ENCODE assay signal across 8 mouse cellular contexts in the genomic region with DNA sequence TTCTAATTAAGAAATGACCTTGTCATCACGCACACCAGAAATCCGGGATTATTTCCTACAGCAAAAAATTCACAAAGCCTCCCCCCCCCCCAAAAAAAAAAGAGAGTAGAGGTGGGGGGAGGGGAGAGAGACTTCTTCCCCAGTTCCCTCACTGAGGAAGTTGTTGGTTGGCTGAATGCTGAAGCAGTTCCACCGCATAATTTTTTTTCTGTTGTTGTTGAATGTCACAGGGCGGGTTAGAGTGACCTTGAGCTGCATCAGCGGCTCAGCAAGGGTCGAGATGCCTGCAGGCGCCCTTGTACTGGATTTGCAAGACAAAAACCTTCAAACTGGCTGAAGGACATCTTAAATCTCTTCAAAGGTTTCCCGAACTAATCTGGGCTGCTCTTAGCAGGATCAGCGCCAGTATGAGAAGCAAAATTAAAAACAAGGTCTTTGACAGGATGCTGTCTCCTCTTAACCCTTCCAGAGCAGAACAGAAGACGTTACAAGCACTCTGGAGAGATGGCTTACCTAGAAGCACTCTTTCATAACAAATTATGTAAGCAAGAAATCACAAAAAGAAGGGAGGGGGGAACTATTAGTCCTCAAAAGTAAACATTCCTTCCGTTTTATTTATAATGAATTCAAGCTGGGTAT. TPM values are rescaled to one million over a fixed set of nuclear protein-coding genes. Genes with fewer than 3 reads are reported as not detected.
DNase-seq lines count a peak whose midpoint lies in the region; ATAC-seq and TF ChIP-seq lines count a peak whose summit lies in the region.

No protein-coding gene starts in this region.

- H3K4me3 ChIP-seq in cerebellum, adult 2 months (replicated peaks; ENCODE audit: insufficient read depth, low read depth, low read length) = no peak overlapping the region
- H3K4me3 ChIP-seq in forebrain, embryonic 16.5 days (replicated peaks; ENCODE audit: low read length) = peak overlapping the region; percentile 14
- H3K4me3 ChIP-seq in kidney, adult 2 months (ENCODE audit: insufficient read depth, low read depth, low read length) = no peak overlapping the region

- 23% methylated on average over 11 of the region's 11 CpGs for WGBS in cerebellum, adult 2 months
- 3% methylated on average over 11 of the region's 11 CpGs for WGBS in forebrain, embryonic 16.5 days
- WGBS in kidney, adult 2 months = 12% methylated on average over 11 of the region's 11 CpGs

- peak overlapping the region; percentile 34; the same call in 1 of the 2 replicates for H3K9ac ChIP-seq in forebrain, embryonic 16.5 days (replicated peaks; ENCODE audit: low read depth, low read length)

- no peak for ATAC-seq in forebrain, embryonic 16.5 days

- no peaks in the 10 kb centered on the region for H3K27me3 ChIP-seq in cerebellum, adult 2 months (ENCODE audit: control insufficient read depth, insufficient read depth, low read length)
- no peaks in the 10 kb centered on the region for H3K27me3 ChIP-seq in forebrain, embryonic 16.5 days (replicated peaks; ENCODE audit: control insufficient read depth, insufficient read depth, low read length)
- H3K27me3 ChIP-seq in kidney, adult 2 months (replicated peaks; ENCODE audit: control insufficient read depth, insufficient read depth, low read length) = no peaks in the 10 kb centered on the region

- no peaks in the 10 kb centered on the region for H3K9me3 ChIP-seq in forebrain, embryonic 16.5 days (ENCODE audit: control insufficient read depth, low read length)

- H3K4me1 ChIP-seq in cerebellum, adult 2 months (ENCODE audit: control insufficient read depth, insufficient read depth, low read length) = peaks cover 26% of the 10 kb centered on the region
- H3K4me1 ChIP-seq in forebrain, embryonic 16.5 days (replicated peaks; ENCODE audit: control insufficient read depth, insufficient read depth, low read length) = peaks cover 39% of the 10 kb centered on the region
- peaks cover 35% of the 10 kb centered on the region for H3K4me1 ChIP-seq in kidney, adult 2 months (ENCODE audit: control insufficient read depth, insufficient read depth, low read length)

- no peak for TF ChIP-seq POLR2A in cerebellum, adult 2 months (IDR thresholded peaks at IDR 0.05; ENCODE audit: borderline replicate concordance, insufficient read depth, low read length)
- TF ChIP-seq POLR2A in kidney, adult 2 months (IDR thresholded peaks at IDR 0.05; ENCODE audit: low read depth, low read length) = no peak

- TF ChIP-seq CTCF in cerebellum, adult 2 months (IDR thresholded peaks at IDR 0.05; ENCODE audit: borderline replicate concordance, insufficient read depth, low read depth, low read length) = no peak
- no peak for TF ChIP-seq CTCF in kidney, adult 2 months (conservative IDR thresholded peaks at IDR 0.05; ENCODE audit: insufficient read depth, insufficient read length, low read depth, low read length)

- DNase-seq in cerebellum, adult 2 months = peak; percentile 46 to 55
- DNase-seq in cerebellum, adult 8-10 months = no peak
- DNase-seq in adrenal gland, adult 18-20 months (ENCODE audit: low spot score in 2 of 2) = peak; percentile 23 to 52
- DNase-seq in kidney, adult 2 months = peak; percentile 74
- peak; percentile 49 for DNase-seq in naive thymus-derived CD4-positive, alpha-beta T cell, adult 2 months (ENCODE audit: low read depth)
- no peak for DNase-seq in layer of hippocampus, postnatal 25 days (ENCODE audit: extremely low spot score in 1 of 2, low spot score in 1 of 2)
- no peak for DNase-seq in thymus, postnatal 14 days

- H3K36me3 ChIP-seq in forebrain, embryonic 16.5 days (ENCODE audit: control insufficient read depth, insufficient read depth) = no peaks in the 10 kb centered on the region
- no peaks in the 10 kb centered on the region for H3K36me3 ChIP-seq in kidney, adult 2 months (ENCODE audit: control insufficient read depth, insufficient read depth, low read length)

- peak overlapping the region; percentile 50 for H3K4me2 ChIP-seq in forebrain, embryonic 16.5 days (ENCODE audit: low read length)

- H3K27ac ChIP-seq in cerebellum, adult 2 months (ENCODE audit: insufficient read depth, low read length) = peak overlapping the region; percentile 88
- H3K27ac ChIP-seq in forebrain, embryonic 16.5 days (ENCODE audit: low read length) = peak overlapping the region; percentile 3; the same call in 1 of the 2 replicates
- H3K27ac ChIP-seq in kidney, adult 2 months (ENCODE audit: insufficient read depth, low read depth, low read length) = peak overlapping the region; percentile 92

RNA-seq across cellular contexts. Expression of gene Nrip1, which starts 52.0 kb away (rescaled TPM):
- 11.3 and 12.8 TPM in 2 replicates for polyA plus RNA-seq in cerebellum, adult 2 months (2012; rRNA removed)
- 10 to 100 TPM; 75.5 to 93.1 TPM for total RNA-seq in adrenal gland, adult 18-20 months (2021)
- 38.7 and 44.4 TPM in 2 replicates for polyA plus RNA-seq in forebrain, embryonic 16.5 days (2015; fragmentation: Nextera tagmentation; extraction: Ambion mirVana)
- polyA plus RNA-seq in kidney, adult 2 months (2012; rRNA removed) = 7.1 and 8.3 TPM in 2 replicates
- total RNA-seq in layer of hippocampus, postnatal 25 days (2021) = 10 to 100 TPM; 61.2 to 63.5 TPM

Comparison
In these comparisons a context has a peak if more than half of its experiments do, and no peak if none do; other contexts are left out.
1. DNase-seq: peak in cerebellum, adult 2 months (2 of 2), adrenal gland, adult 18-20 months (2 of 2), kidney, adult 2 months (single experiment) and naive thymus-derived CD4-positive, alpha-beta T cell, adult 2 months (single experiment); none in cerebellum, adult 8-10 months (single experiment), layer of hippocampus, postnatal 25 days (0 of 2) and thymus, postnatal 14 days (single experiment).
2. H3K27ac ChIP-seq: peak in every context shown above with its lines; median percentile 92 in kidney, adult 2 months; 88 in cerebellum, adult 2 months; 3 in forebrain, embryonic 16.5 days.